Mouse (Mus musculus): Measurements from ENCODE around the gene Gm28048. TPM values are rescaled to one million over a fixed set of nuclear protein-coding genes. Genes with fewer than 3 reads are reported as not detected.
A peak's percentile ranks its signal among the peaks of the same experiment; 100 is the strongest.

Gm28048 gene
- polyA plus RNA-seq, 1 experiment from 2014 or later = 4.3 TPM

- Histone ChIP-seq H3K4me2 (no peak overlapping the region), H3K9ac (replicated peaks) (no peak overlapping the region), H3K27me3 (replicated peaks) (no peaks in the 10 kb centered on the region), H3K36me3 (no peaks in the 10 kb centered on the region), H3K4me1 (no peaks in the 10 kb centered on the region), H3K27ac (replicated peaks) (no peak overlapping the region), H3K9me3 (replicated peaks) (no peaks in the 10 kb centered on the region), H3K4me3 (replicated peaks) (no peak overlapping the region)
- ATAC-seq (ENCODE audit: low FRiP score) = no peak
Measured at GRCm38 (mm10) chr11:22808040-22808439, 173.8 kb downstream of the Gm28048 start.

- Histone ChIP-seq H3K36me3 (no peaks in the 10 kb centered on the region), H3K27ac (replicated peaks) (no peak overlapping the region), H3K4me1 (no peaks in the 10 kb centered on the region), H3K4me3 (replicated peaks) (no peak overlapping the region), H3K4me2 (no peak overlapping the region), H3K27me3 (replicated peaks) (no peaks in the 10 kb centered on the region), H3K9me3 (replicated peaks) (no peaks in the 10 kb centered on the region), H3K9ac (replicated peaks) (no peak overlapping the region)
- ATAC-seq (ENCODE audit: low FRiP score) = no peak
- 66% methylated on average over 1 of the region's 1 CpGs for WGBS
Measured at GRCm38 (mm10) chr11:22805171-22805570, 176.7 kb downstream of the Gm28048 start.

- Histone ChIP-seq H3K4me2 (peak overlapping the region; percentile 11; the same call in 1 of the 2 replicates), H3K27ac (replicated peaks) (no peak overlapping the region), H3K9ac (replicated peaks) (no peak overlapping the region), H3K36me3 (no peaks in the 10 kb centered on the region), H3K4me3 (replicated peaks) (no peak overlapping the region), H3K4me1 (no peaks in the 10 kb centered on the region), H3K27me3 (replicated peaks) (no peaks in the 10 kb centered on the region), H3K9me3 (replicated peaks) (no peaks in the 10 kb centered on the region)
- WGBS = 34% methylated on average over 9 of the region's 9 CpGs
- ATAC-seq (ENCODE audit: low FRiP score) = peak; percentile 47; the same call in 1 of the 2 replicates
Measured at GRCm38 (mm10) chr11:22799987-22800424, 181.9 kb downstream of the Gm28048 start.

- ATAC-seq (ENCODE audit: low FRiP score) = no peak
- H3K9ac ChIP-seq (replicated peaks) = no peak overlapping the region
- 70% methylated on average over 5 of the region's 5 CpGs for WGBS
Measured at GRCm38 (mm10) chr11:22798916-22799315, 183.0 kb downstream of the Gm28048 start.

GRCm38 (mm10) chr11:22794734-22795133 lies 187.2 kb downstream of the Gm28048 start:
- ATAC-seq (ENCODE audit: low FRiP score) = no peak
- no peak overlapping the region for H3K27ac ChIP-seq (replicated peaks)
- no peak overlapping the region for H3K4me2 ChIP-seq
- H3K4me3 ChIP-seq (replicated peaks) = no peak overlapping the region
- H3K27me3 ChIP-seq (replicated peaks) = no peaks in the 10 kb centered on the region
- H3K4me1 ChIP-seq = no peaks in the 10 kb centered on the region
- no peak overlapping the region for H3K9ac ChIP-seq (replicated peaks)
- WGBS = 79% methylated on average over 1 of the region's 1 CpGs
- no peaks in the 10 kb centered on the region for H3K36me3 ChIP-seq
- no peaks in the 10 kb centered on the region for H3K9me3 ChIP-seq (replicated peaks)

More at GRCm38 (mm10) chr11:22798916-22799315, 183.0 kb downstream of the Gm28048 start:
- Histone ChIP-seq H3K36me3 (no peaks in the 10 kb centered on the region), H3K4me1 (no peaks in the 10 kb centered on the region), H3K27ac (replicated peaks) (no peak overlapping the region), H3K27me3 (replicated peaks) (no peaks in the 10 kb centered on the region), H3K9me3 (replicated peaks) (no peaks in the 10 kb centered on the region), H3K4me3 (replicated peaks) (no peak overlapping the region), H3K4me2 (no peak overlapping the region)

GRCm38 (mm10) chr11:22793881-22794203 lies 188.0 kb downstream of the Gm28048 start:
- Histone ChIP-seq H3K4me2 (no peak overlapping the region), H3K4me1 (no peaks in the 10 kb centered on the region), H3K9me3 (replicated peaks) (no peaks in the 10 kb centered on the region), H3K27me3 (replicated peaks) (no peaks in the 10 kb centered on the region), H3K36me3 (no peaks in the 10 kb centered on the region), H3K9ac (replicated peaks) (no peak overlapping the region), H3K4me3 (replicated peaks) (no peak overlapping the region), H3K27ac (replicated peaks) (no peak overlapping the region)
- no peak for ATAC-seq (ENCODE audit: low FRiP score)
- 92% methylated on average over 1 of the region's 1 CpGs for WGBS

- ATAC-seq (ENCODE audit: low FRiP score) = no peak
- no peaks in the 10 kb centered on the region for H3K9me3 ChIP-seq (replicated peaks)
- WGBS = 85% methylated on average over 3 of the region's 3 CpGs
Measured at GRCm38 (mm10) chr11:22793176-22793880, 188.6 kb downstream of the Gm28048 start.

GRCm38 (mm10) chr11:22792149-22792548 lies 189.7 kb downstream of the Gm28048 start:
- H3K4me1 ChIP-seq = no peaks in the 10 kb centered on the region
- no peak overlapping the region for H3K9ac ChIP-seq (replicated peaks)
- H3K9me3 ChIP-seq (replicated peaks) = no peaks in the 10 kb centered on the region
- 97% methylated on average over 1 of the region's 1 CpGs for WGBS
- no peaks in the 10 kb centered on the region for H3K27me3 ChIP-seq (replicated peaks)
- H3K4me2 ChIP-seq = no peak overlapping the region
- no peak for ATAC-seq (ENCODE audit: low FRiP score)
- no peak overlapping the region for H3K4me3 ChIP-seq (replicated peaks)
- H3K27ac ChIP-seq (replicated peaks) = no peak overlapping the region
- H3K36me3 ChIP-seq = no peaks in the 10 kb centered on the region

More at GRCm38 (mm10) chr11:22793176-22793880, 188.6 kb downstream of the Gm28048 start:
- Histone ChIP-seq H3K27me3 (replicated peaks) (no peaks in the 10 kb centered on the region), H3K4me1 (no peaks in the 10 kb centered on the region), H3K4me2 (no peak overlapping the region), H3K27ac (replicated peaks) (no peak overlapping the region), H3K4me3 (replicated peaks) (no peak overlapping the region), H3K9ac (replicated peaks) (no peak overlapping the region), H3K36me3 (no peaks in the 10 kb centered on the region)

- Histone ChIP-seq H3K27ac (replicated peaks) (no peak overlapping the region), H3K4me3 (replicated peaks) (no peak overlapping the region), H3K9me3 (replicated peaks) (no peaks in the 10 kb centered on the region), H3K27me3 (replicated peaks) (no peaks in the 10 kb centered on the region), H3K4me1 (no peaks in the 10 kb centered on the region), H3K36me3 (no peaks in the 10 kb centered on the region), H3K9ac (replicated peaks) (no peak overlapping the region), H3K4me2 (no peak overlapping the region)
- WGBS = 94% methylated on average over 5 of the region's 5 CpGs
- ATAC-seq (ENCODE audit: low FRiP score) = no peak
Measured at GRCm38 (mm10) chr11:22791726-22792125, 190.2 kb downstream of the Gm28048 start.

- Histone ChIP-seq H3K4me2 (no peak overlapping the region), H3K4me1 (no peaks in the 10 kb centered on the region), H3K27ac (replicated peaks) (no peak overlapping the region), H3K4me3 (replicated peaks) (no peak overlapping the region), H3K36me3 (no peaks in the 10 kb centered on the region), H3K27me3 (replicated peaks) (no peaks in the 10 kb centered on the region), H3K9me3 (replicated peaks) (no peaks in the 10 kb centered on the region), H3K9ac (replicated peaks) (no peak overlapping the region)
- ATAC-seq (ENCODE audit: low FRiP score) = no peak
- WGBS = 90% methylated on average over 2 of the region's 2 CpGs
Measured at GRCm38 (mm10) chr11:22787833-22788232, 194.1 kb downstream of the Gm28048 start.
